Mouse (Mus musculus) lung, postnatal 10 days (tissue): ENCODE measurements around the gene Galp.
"Not testable (repeated sequence)": the region's sequence is repeated elsewhere in the genome, so short reads cannot be mapped to it uniquely, and the experiment has no call there.

ENCODE experiments used
- DNase-seq: peaks from one replicate; pipeline ENCODE4 v3.0.0; 2021

Galp gene

GRCm38 (mm10) chr7:6196790-6197189, at the start of gene Galp:
Gene Galp, plus strand, starts transcription at chr7:6197090.
- DNase-seq: no peak

- DNase-seq: no peak
Measured at GRCm38 (mm10) chr7:6147688-6148087, 49.2 kb upstream of the Galp start.

GRCm38 (mm10) chr7:6151266-6151665, 45.6 kb upstream of the Galp start:
- DNase-seq: no peak

GRCm38 (mm10) chr7:6152036-6152435, 44.9 kb upstream of the Galp start:
- DNase-seq: no peak

- no peak for DNase-seq
Measured at GRCm38 (mm10) chr7:6153131-6153530, 43.8 kb upstream of the Galp start.

- DNase-seq: no peak
Measured at GRCm38 (mm10) chr7:6154164-6154563, 42.7 kb upstream of the Galp start.

GRCm38 (mm10) chr7:6155031-6155872, 41.6 kb upstream of the Galp start:
- peak; percentile 83 for DNase-seq

- DNase-seq: peak; percentile 98
Measured at GRCm38 (mm10) chr7:6155901-6156411, 40.9 kb upstream of the Galp start, which contains the start of gene Zfp787. Gene Zfp787, minus strand, starts transcription at chr7:6155997.

GRCm38 (mm10) chr7:6156901-6157472, 39.9 kb upstream of the Galp start:
- no peak for DNase-seq

GRCm38 (mm10) chr7:6157479-6157878, 39.4 kb upstream of the Galp start:
- DNase-seq: no peak

- no peak for DNase-seq
Measured at GRCm38 (mm10) chr7:6159604-6160003, 37.3 kb upstream of the Galp start.

GRCm38 (mm10) chr7:6161541-6161940, 35.3 kb upstream of the Galp start:
- DNase-seq: peak; percentile 31

GRCm38 (mm10) chr7:6162172-6162571, 34.7 kb upstream of the Galp start:
- no peak for DNase-seq

- DNase-seq: no peak
Measured at GRCm38 (mm10) chr7:6164671-6165070, 32.2 kb upstream of the Galp start.

- peak; percentile 62 for DNase-seq
Measured at GRCm38 (mm10) chr7:6169403-6169802, 27.5 kb upstream of the Galp start.

GRCm38 (mm10) chr7:6170391-6170790, 26.5 kb upstream of the Galp start:
- DNase-seq: no peak

- DNase-seq: no peak
Measured at GRCm38 (mm10) chr7:6170871-6171270, 26.0 kb upstream of the Galp start.

GRCm38 (mm10) chr7:6171444-6172005, 25.4 kb upstream of the Galp start:
- DNase-seq: peak; percentile 82

- DNase-seq: peak; percentile 99
Measured at GRCm38 (mm10) chr7:6172006-6172649, 24.8 kb upstream of the Galp start, which contains the start of gene Zfp444. Gene Zfp444, plus strand, starts transcription at chr7:6172226.

GRCm38 (mm10) chr7:6172674-6173244, 24.1 kb upstream of the Galp start:
- no peak for DNase-seq

- no peak for DNase-seq
Measured at GRCm38 (mm10) chr7:6173872-6174271, 23.0 kb upstream of the Galp start.

- DNase-seq: not testable (repeated sequence)
Measured at GRCm38 (mm10) chr7:6174365-6174987, 22.4 kb upstream of the Galp start.
